Mouse (Mus musculus) embryo, embryonic 9.5 days (tissue): ENCODE measurements at regions not wholly inside any gene's neighbourhood (a gene's known extent, or its start where the extent isn't known, plus 50 kb on each side); places are given as distances from the start of the nearest gene placed in this dataset.
A peak's percentile ranks its signal among the peaks of the same experiment; 100 is the strongest.

Source experiments
- DNase-seq: peaks from one replicate; pipeline ENCODE4 v3.0.0-alpha.2; 2017; ENCODE audit errors: extremely low spot score

DNA sequence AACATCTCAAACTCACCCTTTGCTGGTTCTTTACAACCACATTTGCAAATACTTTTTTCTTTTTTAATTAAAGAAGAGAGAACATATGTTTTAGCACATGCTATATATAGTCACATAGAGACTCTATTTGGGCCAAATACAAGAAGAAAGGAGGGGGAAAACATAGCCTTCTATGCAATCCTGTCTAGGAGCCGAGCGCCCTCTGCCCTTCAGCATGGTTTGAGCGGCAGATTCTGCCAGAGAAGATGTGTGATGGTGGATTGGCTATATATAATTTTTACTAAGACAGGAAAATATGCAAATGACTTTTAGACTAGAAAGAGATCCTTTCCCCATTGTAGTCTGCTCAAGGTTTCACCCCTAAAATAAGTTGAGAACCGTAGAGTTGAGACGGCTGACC lies 60.0 kb upstream of the Myom1 start:
- no peak for DNase-seq

DNA sequence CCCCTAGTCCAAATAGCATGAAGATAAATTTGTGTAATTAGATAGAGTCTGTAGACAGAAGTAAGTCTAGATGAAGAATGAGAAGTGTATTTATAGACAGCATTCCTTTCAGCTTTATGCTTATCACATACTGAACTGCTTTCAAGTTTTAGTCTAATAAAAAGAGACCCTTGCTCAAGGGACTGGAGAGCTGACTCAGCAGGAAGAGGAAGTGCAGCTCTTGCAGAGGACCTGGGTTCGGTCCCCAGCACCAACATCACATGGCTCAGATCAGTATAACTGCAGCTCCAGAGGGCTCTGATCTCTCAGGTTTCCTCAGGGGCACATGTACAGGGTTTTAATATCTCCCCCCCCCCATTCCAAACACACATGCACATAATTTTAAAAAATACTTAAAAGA lies 68.2 kb upstream of the Myom1 start:
- no peak for DNase-seq

DNA sequence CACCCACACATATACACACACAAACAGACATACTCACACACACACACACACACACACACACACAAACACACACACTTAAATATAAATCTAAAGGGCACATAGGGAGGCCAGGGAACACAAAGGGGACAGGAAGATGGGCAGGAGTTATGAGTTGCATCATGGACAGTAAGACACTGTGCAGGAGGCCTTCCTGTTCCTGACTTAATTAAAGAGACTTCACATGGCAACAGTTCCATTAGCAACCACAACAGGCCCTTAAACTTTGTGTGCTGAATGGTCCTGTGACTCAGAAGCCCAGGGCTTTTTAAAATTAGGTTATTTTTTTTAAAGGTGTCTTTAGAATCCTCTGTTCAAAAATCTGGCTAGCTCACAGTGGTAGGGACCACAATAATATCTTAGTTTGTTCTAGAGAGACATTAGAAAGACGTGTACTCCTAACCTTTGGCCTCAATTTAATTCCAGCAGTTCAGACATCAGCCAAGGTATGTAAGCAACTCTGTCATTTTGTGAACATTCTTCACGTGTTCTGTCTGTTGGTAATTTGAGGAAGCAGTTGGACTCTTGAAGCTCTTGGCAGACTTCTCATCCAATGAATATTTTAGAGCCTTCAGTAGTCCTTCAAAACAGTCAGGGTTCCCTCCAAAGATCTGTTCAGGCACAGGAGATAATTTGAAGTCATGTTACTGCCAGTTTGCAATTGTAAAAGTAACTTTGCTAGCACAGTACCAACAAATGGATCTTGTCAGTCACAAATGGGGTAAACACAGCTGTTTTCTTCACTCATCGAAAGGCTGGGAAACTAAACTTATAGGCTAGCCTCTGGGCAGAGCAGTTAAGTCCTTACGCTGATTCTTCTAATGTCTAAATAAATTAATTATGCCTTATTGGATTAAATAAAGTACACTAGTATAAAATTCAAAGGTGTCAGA lies 69.0 kb upstream of the Myom1 start:
- DNase-seq: no peak

DNA sequence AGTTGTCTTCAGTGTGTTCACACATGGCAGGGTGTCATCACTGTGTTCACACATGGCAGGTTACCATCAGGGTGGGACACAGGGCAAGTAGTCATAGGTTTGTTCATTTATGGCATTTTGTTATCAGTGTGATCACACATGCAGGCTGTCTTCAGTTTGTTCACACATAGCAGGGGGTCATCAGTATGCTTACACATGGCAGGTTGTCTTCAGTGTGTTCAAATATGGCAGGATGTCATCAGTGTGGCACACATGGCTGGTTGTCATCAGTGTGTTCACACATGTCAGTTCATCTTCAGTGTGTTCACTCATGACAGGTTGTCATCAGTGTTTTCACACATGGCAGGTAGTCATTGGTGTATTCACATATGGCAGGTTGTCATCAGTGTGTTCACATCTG lies 69.9 kb upstream of the Myom1 start:
- DNase-seq: no peak

DNA sequence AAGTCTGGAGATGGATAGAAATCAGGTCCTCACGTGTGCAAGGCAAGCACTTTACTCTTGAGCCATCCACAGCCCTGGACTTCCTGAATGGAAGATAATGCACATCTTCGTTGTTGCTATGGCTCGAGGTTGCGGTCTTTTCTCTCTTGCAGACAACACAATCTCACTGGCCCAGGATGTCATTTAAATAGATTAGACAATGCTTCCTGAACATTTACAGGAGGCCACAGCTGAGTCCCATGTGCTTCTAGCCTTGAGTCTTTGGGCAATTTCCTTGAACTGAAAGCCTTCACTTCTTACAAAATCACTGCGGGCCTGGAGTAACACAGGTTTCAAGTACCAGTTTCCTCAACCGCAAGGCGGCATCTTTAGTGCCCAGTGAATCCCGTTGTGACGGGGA lies 71.8 kb upstream of the Myom1 start:
- DNase-seq: no peak

DNA sequence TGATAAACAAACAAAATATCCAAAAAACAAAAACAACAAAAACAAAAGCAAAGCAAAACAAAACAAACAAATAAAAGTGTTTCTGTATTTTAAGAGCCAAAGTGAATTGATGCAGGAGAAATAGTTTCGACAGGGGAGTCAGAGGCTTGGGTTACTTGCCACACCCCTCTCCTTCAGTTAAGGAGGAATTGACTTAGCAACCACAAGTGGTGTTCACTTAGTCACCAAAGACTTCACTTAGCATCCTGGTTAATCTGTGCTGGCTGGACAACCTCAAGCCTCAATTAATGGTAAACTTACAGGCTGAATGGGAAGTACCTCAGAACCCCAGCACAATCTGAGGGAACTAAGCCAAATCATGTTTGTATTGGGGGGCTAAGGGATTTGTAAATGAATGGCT lies 72.9 kb upstream of the Myom1 start:
- no peak for DNase-seq

DNA sequence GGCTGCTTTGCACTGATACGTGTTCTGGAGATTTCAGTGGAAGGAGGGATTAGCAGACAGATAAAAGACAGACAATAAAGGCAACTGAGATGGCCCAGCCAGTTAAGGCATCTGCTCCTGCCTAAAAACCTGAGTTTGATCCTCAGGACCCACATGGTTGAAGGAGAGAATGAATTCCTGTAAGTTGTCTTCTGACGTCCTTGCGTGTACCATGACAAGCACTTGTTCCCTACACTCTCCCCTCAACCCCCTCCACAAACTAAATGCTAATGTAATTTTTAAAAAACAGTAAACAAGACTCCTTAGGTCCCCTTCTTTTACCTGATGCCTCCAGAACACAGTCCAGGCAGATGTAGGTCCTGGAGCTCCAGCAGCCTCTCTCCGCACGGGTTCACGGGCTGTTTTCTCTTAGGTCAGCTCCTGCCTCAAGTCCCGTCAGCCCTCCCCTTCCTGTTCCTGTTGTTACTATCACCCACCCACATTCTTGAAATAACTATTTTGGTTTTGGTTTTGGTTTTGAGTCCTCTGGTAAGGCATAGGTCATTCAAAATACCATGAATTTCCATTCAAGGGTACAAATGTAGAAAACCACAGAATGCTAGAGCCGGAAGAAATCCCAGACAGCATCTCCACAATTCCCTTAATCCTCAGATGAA lies 71.3 kb upstream of the Tgif1 start:
- DNase-seq: no peak

DNA sequence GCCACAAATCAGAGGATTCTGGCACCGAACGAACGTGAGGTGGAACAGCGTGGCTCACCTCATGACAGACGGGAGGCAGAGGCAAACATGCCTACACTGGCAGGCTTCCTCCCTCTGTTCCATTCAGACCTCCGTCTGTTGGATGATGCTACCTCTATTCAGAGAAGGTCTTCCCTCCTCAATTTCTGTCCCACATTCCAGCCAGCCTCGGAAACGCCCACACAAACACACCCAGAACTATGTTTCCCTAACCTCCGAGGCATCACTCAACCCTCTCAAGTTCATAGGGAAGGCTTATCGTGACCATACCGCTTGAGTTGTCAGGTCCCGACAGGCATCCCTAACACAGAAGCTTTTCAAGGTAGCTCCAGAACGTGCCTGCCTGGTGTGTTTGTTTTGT lies 68.3 kb upstream of the Tgif1 start:
- no peak for DNase-seq

DNA sequence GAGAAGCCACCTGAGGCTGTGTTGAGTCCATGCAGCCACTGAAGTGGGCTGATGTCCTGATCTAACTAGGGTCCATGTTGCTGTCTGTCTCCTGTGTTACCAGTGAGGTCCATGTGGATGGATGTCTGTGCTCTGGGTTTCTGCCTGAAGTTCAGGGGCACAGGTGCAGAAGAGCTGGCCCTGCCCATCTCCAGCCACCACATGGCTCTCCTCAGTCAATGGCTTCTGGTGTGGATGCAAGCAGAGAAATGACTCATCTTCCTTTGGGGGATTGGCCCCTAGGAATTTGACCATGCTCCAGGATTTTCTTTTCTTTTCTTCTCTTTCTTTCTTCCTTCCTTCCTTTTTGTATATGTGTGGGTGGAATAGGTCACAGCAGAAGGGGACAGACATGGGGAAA lies 66.8 kb upstream of the Tgif1 start:
- no peak for DNase-seq

DNA sequence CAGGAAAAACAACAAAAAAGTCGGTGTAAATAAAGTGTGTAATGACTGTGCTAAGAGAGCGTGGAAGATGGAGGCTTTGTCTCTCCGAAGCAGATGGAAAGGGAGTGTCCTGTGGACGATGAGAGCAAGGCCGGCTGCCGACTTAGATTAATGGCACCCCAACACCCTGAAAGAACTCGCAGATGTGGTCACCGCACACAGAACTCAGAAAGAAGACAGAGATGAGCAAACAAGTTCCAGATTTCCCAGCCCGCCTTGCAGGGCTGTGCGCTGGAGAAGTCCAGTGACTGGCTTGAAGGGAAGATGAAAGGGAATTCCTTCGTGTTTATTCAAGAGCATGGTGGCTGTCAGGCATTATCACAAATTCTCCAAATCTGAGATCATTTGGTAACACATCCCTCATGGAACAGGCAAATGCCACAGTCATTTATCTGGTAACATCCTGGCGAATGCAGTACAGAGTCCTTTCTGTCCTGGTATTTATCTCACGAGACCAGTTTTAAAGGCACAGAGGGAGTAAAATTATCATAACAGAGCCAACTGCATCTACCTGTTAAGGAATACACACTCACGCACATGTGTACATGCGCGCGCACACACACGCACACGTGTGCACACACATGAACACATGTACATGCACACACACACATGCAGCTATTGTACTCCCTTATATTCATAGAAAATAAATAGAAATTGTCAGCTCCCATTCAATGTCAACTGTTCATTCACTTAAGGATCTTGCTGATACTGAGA lies 64.0 kb upstream of the Tgif1 start:
- peak; percentile 25 for DNase-seq

DNA sequence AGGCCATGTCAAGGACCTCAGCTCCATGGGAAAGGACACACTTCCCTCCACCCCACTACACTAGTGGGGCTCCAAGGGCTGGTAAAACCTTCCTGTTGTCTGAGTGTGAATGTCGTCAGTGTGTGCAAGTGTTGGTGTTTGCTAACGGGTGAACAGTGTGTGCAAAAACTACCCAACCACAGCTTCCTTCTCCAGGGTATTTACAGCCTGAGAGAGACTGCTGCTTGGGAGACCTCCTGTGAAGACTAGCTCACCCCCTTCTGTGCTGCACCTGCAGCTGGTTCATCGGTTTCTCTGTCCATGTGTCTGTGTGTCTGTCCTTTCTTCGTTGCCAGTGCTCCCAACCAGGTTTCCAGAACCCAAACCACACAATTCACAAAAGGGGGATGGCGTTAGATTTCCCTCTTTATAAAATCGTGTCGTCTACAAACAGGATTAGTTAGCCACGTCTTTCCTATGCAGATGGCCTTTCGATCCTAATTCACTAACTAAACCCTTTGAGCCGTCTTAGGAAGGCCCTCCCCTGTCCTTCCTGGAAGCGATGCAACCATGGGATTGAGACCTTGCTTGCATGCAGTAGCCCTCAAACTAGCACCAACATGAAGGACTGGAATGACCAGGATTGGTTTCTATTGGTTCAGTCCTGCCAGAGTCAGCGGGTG lies 62.9 kb upstream of the Tgif1 start:
- DNase-seq: no peak

DNA sequence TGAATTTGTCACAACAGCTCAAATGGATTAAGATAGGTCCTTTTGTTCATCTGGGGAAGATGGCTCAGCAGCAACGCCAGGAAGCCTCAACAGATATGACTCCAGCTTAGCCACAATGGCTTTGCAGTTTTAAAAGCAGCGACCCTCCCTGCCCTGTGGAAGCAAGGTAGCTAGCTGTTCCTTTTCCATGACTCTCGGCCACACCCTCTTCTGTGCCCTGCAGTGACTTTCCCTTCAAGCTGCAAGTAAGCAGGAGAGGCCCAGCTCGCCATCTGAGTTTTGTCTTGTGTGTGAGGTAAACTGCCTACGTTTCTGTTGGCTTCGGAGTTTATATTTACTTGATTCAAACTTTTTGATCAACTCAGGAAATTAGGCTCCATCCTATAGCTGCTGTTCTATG lies 62.1 kb upstream of the Tgif1 start:
- no peak for DNase-seq

DNA sequence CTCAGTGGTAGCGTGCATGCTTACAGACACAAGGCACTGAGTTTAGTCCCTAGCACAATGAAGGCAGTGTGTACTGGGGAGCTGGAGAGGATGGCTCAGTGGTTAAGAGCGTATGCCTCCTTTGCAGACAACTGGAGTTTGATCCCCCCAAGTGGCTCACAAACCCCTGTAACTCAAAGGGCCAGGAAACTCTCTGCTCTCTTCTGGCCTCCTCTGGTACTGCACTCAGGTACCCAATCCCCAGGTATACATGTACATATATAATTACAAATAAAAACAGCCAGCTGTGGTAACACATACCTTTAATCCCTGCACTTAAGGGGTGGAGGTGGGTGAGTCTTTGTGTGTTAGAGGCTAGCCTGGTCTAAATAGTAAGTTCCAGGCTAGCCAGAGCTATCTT lies 56.9 kb upstream of the Tgif1 start:
- no peak for DNase-seq

DNA sequence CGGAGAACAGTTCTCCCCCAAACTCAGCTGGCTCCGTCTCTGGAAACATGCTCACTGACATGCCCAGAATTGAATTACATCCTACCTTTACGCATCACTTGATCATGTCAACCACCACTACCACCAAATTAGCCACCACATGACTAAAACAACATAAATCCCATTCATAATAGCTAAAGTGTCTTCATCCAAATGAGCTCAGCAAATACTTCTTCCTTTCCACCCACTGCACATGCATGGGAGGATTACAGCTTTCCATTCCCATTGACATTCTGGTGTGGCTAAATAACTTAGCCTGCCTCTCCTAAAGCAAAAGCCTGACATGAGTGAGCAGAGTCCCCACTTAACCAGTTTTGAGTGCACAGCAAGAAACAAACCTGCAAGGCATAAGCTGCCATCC lies 56.2 kb upstream of the Tgif1 start:
- DNase-seq: no peak

DNA sequence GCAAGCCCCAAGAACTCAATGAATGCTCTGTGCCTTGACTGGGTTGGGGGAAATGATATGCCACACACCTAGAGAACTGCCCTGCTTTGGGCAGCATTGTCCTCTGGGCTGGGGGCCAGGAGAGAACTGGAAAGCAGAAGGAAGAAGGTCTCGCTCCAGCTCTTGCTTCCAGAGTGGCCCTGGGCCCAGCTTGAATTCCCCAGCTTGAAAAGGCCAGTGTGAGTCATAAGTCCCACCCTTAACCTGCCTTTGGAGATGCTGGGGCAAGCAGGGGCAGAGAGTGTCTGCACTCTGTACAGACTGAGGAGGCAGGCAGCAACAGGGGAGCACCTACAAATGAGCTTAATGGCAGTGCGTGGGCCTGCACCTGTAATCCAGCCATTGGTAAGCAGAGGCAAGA lies 55.0 kb upstream of the Tgif1 start:
- no peak for DNase-seq
